8 mouse cellular contexts compared by ENCODE assay signal in the genomic region with DNA sequence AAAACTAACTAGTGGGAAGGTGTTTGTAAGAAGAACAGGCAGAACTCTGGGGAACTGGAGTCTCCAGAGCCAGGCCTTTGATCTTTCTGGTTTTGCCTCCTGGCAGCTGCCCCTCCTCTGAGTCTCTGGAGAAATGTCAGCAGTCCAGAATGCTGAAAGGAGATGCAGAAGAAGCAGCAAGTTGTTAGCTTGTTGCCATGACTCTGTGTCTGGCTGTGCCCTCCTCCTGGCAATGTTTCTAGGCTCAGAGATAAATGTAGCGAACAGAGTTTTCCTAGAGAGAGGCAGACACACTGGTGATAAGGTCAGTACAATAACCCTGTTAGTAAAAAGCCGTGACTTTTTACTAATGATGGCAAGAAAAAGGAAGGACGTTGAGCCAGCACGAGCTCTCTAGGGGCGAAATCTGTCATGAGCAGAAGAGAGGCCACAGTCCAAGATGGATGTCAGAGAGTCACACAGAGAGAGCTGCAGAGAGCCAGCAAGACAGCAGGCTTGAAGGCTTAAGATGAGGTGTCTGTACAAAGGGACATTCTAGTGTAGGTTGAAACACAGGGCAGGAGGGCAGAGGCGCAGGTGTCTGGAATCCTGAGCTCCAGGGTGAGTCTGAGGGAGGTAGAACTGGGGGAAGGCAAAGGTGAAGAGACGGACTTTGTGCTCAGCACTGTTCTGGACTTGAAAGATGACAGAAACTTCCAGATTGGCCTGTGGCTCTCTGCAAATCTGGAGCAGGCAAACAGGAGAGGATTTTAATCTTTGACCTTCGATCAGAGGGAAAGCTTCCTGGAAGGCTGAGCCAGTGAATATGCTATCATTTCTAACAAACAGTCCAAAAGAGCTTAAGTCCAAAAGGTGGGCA.
DNase-seq lines count a peak whose midpoint lies in the region; ATAC-seq and TF ChIP-seq lines count a peak whose summit lies in the region.

No protein-coding gene starts in this region.

- peaks cover 6% of the 10 kb centered on the region; the same call in 1 of the 2 replicates for H3K36me3 ChIP-seq in embryonic facial prominence, embryonic 13.5 days
- H3K36me3 ChIP-seq in embryonic facial prominence, embryonic 10.5 days (replicated peaks), result peaks cover 19% of the 10 kb centered on the region
- no peaks in the 10 kb centered on the region for H3K36me3 ChIP-seq in kidney, postnatal 0 days (ENCODE audit: insufficient read depth, low read length)

- no peaks in the 10 kb centered on the region for H3K9me3 ChIP-seq in embryonic facial prominence, embryonic 13.5 days
- H3K9me3 ChIP-seq in embryonic facial prominence, embryonic 10.5 days, result no peaks in the 10 kb centered on the region
- H3K9me3 ChIP-seq in kidney, postnatal 0 days (replicated peaks; ENCODE audit: low read length), result no peaks in the 10 kb centered on the region

- H3K4me3 ChIP-seq in embryonic facial prominence, embryonic 13.5 days, result no peak overlapping the region
- no peak overlapping the region for H3K4me3 ChIP-seq in embryonic facial prominence, embryonic 10.5 days
- no peak overlapping the region for H3K4me3 ChIP-seq in kidney, postnatal 0 days (replicated peaks; ENCODE audit: low read depth, low read length)

- H3K27me3 ChIP-seq in embryonic facial prominence, embryonic 13.5 days, result no peaks in the 10 kb centered on the region
- no peaks in the 10 kb centered on the region for H3K27me3 ChIP-seq in embryonic facial prominence, embryonic 10.5 days (replicated peaks; ENCODE audit: low read depth, poor library complexity, severe bottlenecking)
- H3K27me3 ChIP-seq in kidney, postnatal 0 days (ENCODE audit: insufficient read depth, low read length), result no peaks in the 10 kb centered on the region

- H3K27ac ChIP-seq in embryonic facial prominence, embryonic 13.5 days, result 0 out of 2 replicates have a peak overlapping the region, but pooled peaks have one; percentile 23
- H3K27ac ChIP-seq in embryonic facial prominence, embryonic 10.5 days (replicated peaks), result no peak overlapping the region
- peak overlapping the region; percentile 55 for H3K27ac ChIP-seq in kidney, postnatal 0 days

- H3K4me1 ChIP-seq in embryonic facial prominence, embryonic 13.5 days, result peaks cover 7% of the 10 kb centered on the region; the same call in 1 of the 2 replicates
- peaks cover 14% of the 10 kb centered on the region for H3K4me1 ChIP-seq in embryonic facial prominence, embryonic 10.5 days
- H3K4me1 ChIP-seq in kidney, postnatal 0 days (replicated peaks; ENCODE audit: insufficient read depth, low read length), result no peaks in the 10 kb centered on the region; the same call in 1 of the 2 replicates

- WGBS in embryonic facial prominence, embryonic 13.5 days, result 81% methylated on average over 8 of the region's 8 CpGs
- 86% methylated on average over 8 of the region's 8 CpGs for WGBS in embryonic facial prominence, embryonic 10.5 days
- WGBS in kidney, postnatal 0 days, result 76% methylated on average over 8 of the region's 8 CpGs

- no peak for TF ChIP-seq CTCF in kidney, postnatal 0 days (IDR thresholded peaks at IDR 0.05; ENCODE audit: low read depth)

- H3K9ac ChIP-seq in embryonic facial prominence, embryonic 13.5 days, result no peak overlapping the region
- H3K9ac ChIP-seq in kidney, postnatal 0 days (ENCODE audit: low read depth, low read length), result 0 out of 2 replicates have a peak overlapping the region, but pooled peaks have one; percentile 13

- H3K4me2 ChIP-seq in embryonic facial prominence, embryonic 13.5 days, result no peak overlapping the region
- H3K4me2 ChIP-seq in kidney, postnatal 0 days (ENCODE audit: low read length), result no peak overlapping the region

- DNase-seq in embryonic facial prominence, embryonic 10.5 days (ENCODE audit: low spot score), result no peak
- peak; percentile 15 for DNase-seq in 3T3-L1 (ENCODE audit: low read depth, low spot score)
- peak; percentile 30 for DNase-seq in gastrocnemius, postnatal 25 days
- DNase-seq in kidney, postnatal 0 days (ENCODE audit: low spot score), result no peak
- DNase-seq in frontal cortex, postnatal 14 days (ENCODE audit: low spot score in 2 of 2), result no peak
- no peak for DNase-seq in cerebellum, adult 18-20 months
- DNase-seq in left cerebral cortex, adult 8-10 months (ENCODE audit: low spot score in 2 of 2), result no peak

- ATAC-seq in embryonic facial prominence, embryonic 13.5 days (ENCODE audit: insufficient number of reproducible peaks, insufficient read depth, low FRiP score, low TSS enrichment, low read depth), result no peak
- peak; percentile 91 for ATAC-seq in kidney, postnatal 0 days (replicated peaks; ENCODE audit: low FRiP score, low read depth)

Comparison
In these comparisons a context has a peak if more than half of its experiments do, and no peak if none do; other contexts are left out.
1. DNase-seq: peak in 3T3-L1 (single experiment) and gastrocnemius, postnatal 25 days (single experiment); none in embryonic facial prominence, embryonic 10.5 days (single experiment), kidney, postnatal 0 days (single experiment), frontal cortex, postnatal 14 days (0 of 2), cerebellum, adult 18-20 months (0 of 2) and left cerebral cortex, adult 8-10 months (0 of 2).